Mouse (Mus musculus) CD4-positive, CD25-positive, alpha-beta regulatory T cell (primary cell): ENCODE results near the gene Sertad4. TPM values are rescaled to one million over a fixed set of nuclear protein-coding genes. Genes with fewer than 3 reads are reported as not detected.

Source experiments
- polyA plus RNA-seq: library from polyadenylated mRNA; unstranded; fragments of 100-300 nt; shearing (Covaris generic); gene quantifications from one replicate; pipeline ENCODE4 v1.2.1, GENCODE M21; 2017

Sertad4 gene
- polyA plus RNA-seq, result 0.10 TPM

GRCm38 (mm10) chr1:192855474-192856230 is at the start of gene Sertad4:
TSS of gene Sertad4 (minus strand) at chr1:192855756.

Other genes starting within 250 kb of the Sertad4 start
- 4.3 TPM for gene Hhat, start 84.5 kb downstream of the Sertad4 start, polyA plus RNA-seq
- 0.19 TPM for gene Syt14, start 180.0 kb upstream of the Sertad4 start, polyA plus RNA-seq